Comparison of ENCODE assay signal across 12 mouse cellular contexts in genomic region chr9:53665428-53665827, GRCm38 (mm10). TPM values are rescaled to one million over a fixed set of nuclear protein-coding genes. Genes with fewer than 3 reads are reported as not detected.
DNase-seq lines count a peak whose midpoint lies in the region; ATAC-seq and TF ChIP-seq lines count a peak whose summit lies in the region.
"Had no signal": no experiment of that assay in that cellular context is flagged by ENCODE, and none has a peak within 500 bp of the region (broad histone marks: within the 10 kb centered on the region; RNA-seq: fewer than 3 reads in every experiment).

No protein-coding gene starts in this region.

- no peak overlapping the region for H3K27ac ChIP-seq in heart, embryonic 13.5 days (replicated peaks)
- H3K27ac ChIP-seq in CH12.LX (ENCODE audit: insufficient read depth, low read depth): no peak overlapping the region
- no peak overlapping the region for H3K27ac ChIP-seq in hindbrain, embryonic 11.5 days (ENCODE audit: low read depth, low read length)
- no peak overlapping the region for H3K27ac ChIP-seq in liver, embryonic 16.5 days (ENCODE audit: low read length)

- H3K79me2 ChIP-seq in CH12.LX (replicated peaks; ENCODE audit: control insufficient read depth, extremely low read depth, insufficient read depth, poor library complexity, severe bottlenecking): peaks cover 49% of the 10 kb centered on the region

- H3K4me3 ChIP-seq in heart, embryonic 13.5 days: peak overlapping the region; percentile 97
- peak overlapping the region in 2 of 3 experiments; percentile 13 to 21 for H3K4me3 ChIP-seq in CH12.LX (replicated peaks in 1 of 3; ENCODE audit: low read depth in 2 of 3, low read length in 2 of 3, poor library complexity in 1 of 3)
- no peak overlapping the region for H3K4me3 ChIP-seq in hindbrain, embryonic 11.5 days (ENCODE audit: low read depth, low read length)
- no peak overlapping the region for H3K4me3 ChIP-seq in liver, embryonic 16.5 days (ENCODE audit: low read depth, low read length)

- TF ChIP-seq EP300 in CH12.LX (IDR thresholded peaks at IDR 0.05; ENCODE audit: low read length): 0 out of 2 replicates have a peak, but pooled peaks have one; percentile 20

- H3K4me2 ChIP-seq in heart, embryonic 13.5 days: peak overlapping the region; percentile 94
- H3K4me2 ChIP-seq in CH12.LX (ENCODE audit: insufficient read depth, low read depth, poor library complexity, severe bottlenecking): peak overlapping the region; percentile 48; the same call in 1 of the 2 replicates
- peak overlapping the region; percentile 73; the same call in 1 of the 2 replicates for H3K4me2 ChIP-seq in hindbrain, embryonic 11.5 days (replicated peaks; ENCODE audit: low read depth, low read length)
- peak overlapping the region; percentile 88; the same call in 1 of the 2 replicates for H3K4me2 ChIP-seq in liver, embryonic 16.5 days (ENCODE audit: low read depth, low read length)

- no peaks in the 10 kb centered on the region for H3K27me3 ChIP-seq in heart, embryonic 13.5 days (replicated peaks)
- H3K27me3 ChIP-seq in CH12.LX (replicated peaks): no peaks in the 10 kb centered on the region
- no peaks in the 10 kb centered on the region for H3K27me3 ChIP-seq in hindbrain, embryonic 11.5 days (ENCODE audit: control insufficient read depth, insufficient read depth, low read length)
- H3K27me3 ChIP-seq in liver, embryonic 16.5 days (ENCODE audit: control insufficient read depth, insufficient read depth, low read depth, low read length): no peaks in the 10 kb centered on the region

- TF ChIP-seq CTCF in CH12.LX (conservative IDR thresholded peaks at IDR 0.05 in 1 of 2, IDR thresholded peaks at IDR 0.05 in 1 of 2; ENCODE audit: low read depth in 2 of 2, low read length in 2 of 2): no peak

- dilution Hi-C loops in CH12.LX (cut with MboI; ENCODE audit: extremely low pct_ligation_motif_present, extremely low pct_unique_long_range_greater_than_20kb, low sequenced_read_pairs): no loop called here

- no peaks in the 10 kb centered on the region for H3K9me3 ChIP-seq in heart, embryonic 13.5 days
- no peaks in the 10 kb centered on the region for H3K9me3 ChIP-seq in CH12.LX (replicated peaks; ENCODE audit: low read length)
- no peaks in the 10 kb centered on the region for H3K9me3 ChIP-seq in hindbrain, embryonic 11.5 days (ENCODE audit: control insufficient read depth, low read length)
- no peaks in the 10 kb centered on the region for H3K9me3 ChIP-seq in liver, embryonic 16.5 days (replicated peaks; ENCODE audit: control insufficient read depth, low read length)

- TF ChIP-seq RAD21 in CH12.LX (IDR thresholded peaks at IDR 0.05; ENCODE audit: low read depth, low read length): no peak

- no peak for TF ChIP-seq POLR2A in CH12.LX (IDR thresholded peaks at IDR 0.05; ENCODE audit: low read depth, low read length)

- H3K4me1 ChIP-seq in heart, embryonic 13.5 days: peaks cover 22% of the 10 kb centered on the region
- H3K4me1 ChIP-seq in CH12.LX (ENCODE audit: control insufficient read depth in 1 of 2, insufficient read depth in 2 of 2): peaks cover 2 to 31% of the 10 kb centered on the region in 2 experiments; a peak in 2 of 4 replicates
- H3K4me1 ChIP-seq in hindbrain, embryonic 11.5 days (replicated peaks; ENCODE audit: control insufficient read depth, insufficient read depth, low read length): no peaks in the 10 kb centered on the region
- peaks cover 18% of the 10 kb centered on the region for H3K4me1 ChIP-seq in liver, embryonic 16.5 days (ENCODE audit: control insufficient read depth, low read depth, low read length)

- in situ Hi-C loops in CH12.LX (cut with MboI; ENCODE audit: low pct_ligation_motif_present, low pct_unique_long_range_greater_than_20kb, low sequenced_read_pairs): no loop called here

- H3K9ac ChIP-seq in heart, embryonic 13.5 days: no peak overlapping the region
- no peak overlapping the region; the same call in 1 of the 2 replicates for H3K9ac ChIP-seq in CH12.LX (ENCODE audit: insufficient read depth, low read depth)
- H3K9ac ChIP-seq in hindbrain, embryonic 11.5 days (ENCODE audit: low read depth, low read length): no peak overlapping the region
- no peak overlapping the region for H3K9ac ChIP-seq in liver, embryonic 16.5 days (ENCODE audit: low read depth, low read length)

- peaks cover 8% of the 10 kb centered on the region; the same call in 1 of the 2 replicates for H3K36me3 ChIP-seq in heart, embryonic 13.5 days
- H3K36me3 ChIP-seq in CH12.LX (replicated peaks in 1 of 2; ENCODE audit: control insufficient read depth in 1 of 2, insufficient read depth in 1 of 2, low read length in 1 of 2): peaks cover 0 to 17% of the 10 kb centered on the region in 2 experiments
- no peaks in the 10 kb centered on the region for H3K36me3 ChIP-seq in hindbrain, embryonic 11.5 days (ENCODE audit: control insufficient read depth, insufficient read depth, low read length)
- no peaks in the 10 kb centered on the region for H3K36me3 ChIP-seq in liver, embryonic 16.5 days (ENCODE audit: control insufficient read depth, insufficient read depth)

- DNase-seq in heart, adult 8-10 months (ENCODE audit: low spot score): no peak
- DNase-seq in CH12.LX (ENCODE audit: extremely low read depth): no peak
- no peak for DNase-seq in hindbrain, embryonic 11.5 days (ENCODE audit: low spot score)
- no peak for DNase-seq in right cerebral cortex, adult 18-20 months
- no peak for DNase-seq in cerebellum, adult 18-20 months
- no peak for DNase-seq in spleen, adult 12 weeks (ENCODE audit: low spot score)
- DNase-seq: B cell, adult 2 months; layer of hippocampus, adult 9-11 months; spleen, adult 18-20 months had no signal

- no peak for ATAC-seq in heart, embryonic 13.5 days (ENCODE audit: extremely low read depth, insufficient number of reproducible peaks, low FRiP score, low TSS enrichment)
- ATAC-seq in hindbrain, embryonic 11.5 days (ENCODE audit: low FRiP score): no peak
- no peak for ATAC-seq in liver, embryonic 16.5 days (ENCODE audit: low read depth)

TF ChIP-seq in CH12.LX, 34 proteins besides CTCF, POLR2A, EP300 and RAD21 (continues in another document):
- TF ChIP-seq SIN3A (IDR thresholded peaks at IDR 0.05; ENCODE audit: low read length) (no peak), ZMIZ1 (IDR thresholded peaks at IDR 0.05; ENCODE audit: low read depth, low read length) (no peak), POLR2AphosphoS2 (IDR thresholded peaks at IDR 0.05; ENCODE audit: low read depth, low read length) (no peak), NELFE (IDR thresholded peaks at IDR 0.05; ENCODE audit: low read depth, low read length) (no peak), TBP (conservative IDR thresholded peaks at IDR 0.05; ENCODE audit: low read depth, low read length) (no peak), MYC (IDR thresholded peaks at IDR 0.05; ENCODE audit: low read depth, low read length) (no peak), JUN (IDR thresholded peaks at IDR 0.05; ENCODE audit: insufficient read depth, low read depth, low read length) (peak; percentile 53), MAZ (IDR thresholded peaks at IDR 0.05; ENCODE audit: low read depth, low read length) (no peak), HCFC1 (IDR thresholded peaks at IDR 0.05; ENCODE audit: low read depth, low read length) (no peak), ZNF384 (IDR thresholded peaks at IDR 0.05; ENCODE audit: low read depth, low read length) (no peak), ZKSCAN1 (IDR thresholded peaks at IDR 0.05; ENCODE audit: borderline replicate concordance, low read depth, low read length) (no peak), CHD1 (IDR thresholded peaks at IDR 0.05; ENCODE audit: low read depth, low read length) (no peak), MXI1 (IDR thresholded peaks at IDR 0.05; ENCODE audit: low read depth, low read length) (no peak), MEF2A (IDR thresholded peaks at IDR 0.05; ENCODE audit: borderline replicate concordance, low read depth, low read length) (peak; percentile 91), IRF4 (IDR thresholded peaks at IDR 0.05; ENCODE audit: low read depth, low read length) (0 out of 2 replicates have a peak, but pooled peaks have one; percentile 55), MAFK (IDR thresholded peaks at IDR 0.05; ENCODE audit: insufficient replicate concordance, low read length) (no peak), USF2 (conservative IDR thresholded peaks at IDR 0.05; ENCODE audit: low read depth, low read length) (no peak), RCOR1 (conservative IDR thresholded peaks at IDR 0.05; ENCODE audit: low read depth, low read length) (no peak), CHD2 (IDR thresholded peaks at IDR 0.05; ENCODE audit: low read length) (no peak), JUND (conservative IDR thresholded peaks at IDR 0.05; ENCODE audit: low read depth, low read length) (peak; percentile 47), TCF12 (IDR thresholded peaks at IDR 0.05; ENCODE audit: low read depth, low read length) (no peak)

RNA-seq across cellular contexts. Expression of gene Cul5, which starts 4.4 kb away (rescaled TPM):
- 21.4 and 26.2 TPM in 2 replicates for polyA plus RNA-seq in heart, embryonic 13.5 days (2015; fragmentation: Nextera tagmentation; extraction: Ambion mirVana)
- 10 to 100 TPM; 45.1 to 55.8 (median 49.8) TPM for total RNA-seq in heart, adult 8-10 months (2022)
- 21.0 and 25.4 TPM in 2 replicates for total RNA-seq in CH12.LX (2012; rRNA removed)
- 43.8 and 49.5 TPM in 2 replicates for total RNA-seq in CH12.LX (2014; rRNA removed)
- polyA plus RNA-seq in CH12.LX (2012; ENCODE audit: insufficient read length, low read depth): 33.7 and 37.3 TPM in 2 replicates
- 50.2 and 54.3 TPM in 2 replicates for polyA plus RNA-seq in hindbrain, embryonic 11.5 days (2014; fragmentation: Nextera tagmentation; extraction: Ambion mirVana)
- 8.7 and 10.1 TPM in 2 replicates for polyA plus RNA-seq in liver, embryonic 16.5 days (2015; fragmentation: Nextera tagmentation; extraction: Ambion mirVana)

RNA-seq across cellular contexts. Expression of gene Rab39, which starts 40.6 kb away (rescaled TPM):
- 0.36 TPM in 2 replicates for polyA plus RNA-seq in heart, embryonic 13.5 days (2015; fragmentation: Nextera tagmentation; extraction: Ambion mirVana)
- total RNA-seq in heart, adult 8-10 months (2022): under 1 TPM in 3 of 4 experiments, not detected in 1; 0.12 to 0.29 (median 0.16) TPM
- total RNA-seq in CH12.LX (2012; rRNA removed) (2.1 and 2.4 TPM in 2 replicates), CH12.LX (2014; rRNA removed) (2.7 and 2.8 TPM in 2 replicates)
- 0.91 and 1.00 TPM in 2 replicates for polyA plus RNA-seq in CH12.LX (2012; ENCODE audit: insufficient read length, low read depth)
- polyA plus RNA-seq in hindbrain, embryonic 11.5 days (2014; fragmentation: Nextera tagmentation; extraction: Ambion mirVana): 4.6 and 5.9 TPM in 2 replicates
- polyA plus RNA-seq in liver, embryonic 16.5 days (2015; fragmentation: Nextera tagmentation; extraction: Ambion mirVana): 0.73 and 0.76 TPM in 2 replicates
- total RNA-seq: megakaryocyte-erythroid progenitor cell, adult 5-6 weeks had no signal

RNA-seq across cellular contexts. Expression of gene Acat1, which starts 55.2 kb away (rescaled TPM):
- 172 and 183 TPM in 2 replicates for polyA plus RNA-seq in heart, embryonic 13.5 days (2015; fragmentation: Nextera tagmentation; extraction: Ambion mirVana)
- 100 to 1,000 TPM; 313 to 403 (median 351) TPM for total RNA-seq in heart, adult 8-10 months (2022)
- total RNA-seq in CH12.LX (2012; rRNA removed) (48.0 and 49.2 TPM in 2 replicates), CH12.LX (2014; rRNA removed) (62.7 and 66.9 TPM in 2 replicates)
- 36.5 and 45.4 TPM in 2 replicates for polyA plus RNA-seq in CH12.LX (2012; ENCODE audit: insufficient read length, low read depth)
- 61.9 and 67.4 TPM in 2 replicates for polyA plus RNA-seq in hindbrain, embryonic 11.5 days (2014; fragmentation: Nextera tagmentation; extraction: Ambion mirVana)
- 138 and 148 TPM in 2 replicates for polyA plus RNA-seq in liver, embryonic 16.5 days (2015; fragmentation: Nextera tagmentation; extraction: Ambion mirVana)

Comparison
In these comparisons a context has a peak if more than half of its experiments do, and no peak if none do; other contexts are left out.
1. H3K4me3 ChIP-seq: peak in heart, embryonic 13.5 days (single experiment) and CH12.LX (2 of 3); none in hindbrain, embryonic 11.5 days (single experiment) and liver, embryonic 16.5 days (single experiment).
2. Peak in every context shown above with its lines, with median percentiles within 50 percentile points of each other: H3K4me2 ChIP-seq.